Mouse (Mus musculus) spleen, adult 18-20 months (tissue): ENCODE results near the gene Uhrf1bp1.

Experiments
- DNase-seq, 2 experiments: peaks; one replicate each; pipeline ENCODE4 v3.0.0; 2022; ENCODE audit warnings: mixed read lengths in 2 of 2

Uhrf1bp1 gene

DNA sequence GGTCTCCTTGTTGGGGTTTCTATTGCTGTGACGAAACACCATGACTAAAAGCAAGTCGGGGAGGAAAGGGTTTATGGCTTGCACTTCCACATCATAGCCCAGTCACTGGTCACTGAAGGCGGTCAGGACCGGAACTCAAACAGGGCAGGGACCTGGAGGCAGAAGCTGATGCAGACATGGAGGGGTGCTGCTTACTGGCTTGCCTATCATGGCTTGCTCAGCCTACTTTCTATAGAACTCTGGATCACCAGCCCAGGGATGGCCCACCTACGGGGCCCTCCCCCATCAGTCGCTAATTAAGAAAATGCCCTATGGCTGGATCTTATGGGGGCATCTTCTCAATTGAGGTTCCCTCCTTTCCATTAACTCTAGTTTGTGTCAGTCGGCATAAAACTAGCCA, 55.1 kb downstream of the Uhrf1bp1 start:
- DNase-seq, result no peak

DNA sequence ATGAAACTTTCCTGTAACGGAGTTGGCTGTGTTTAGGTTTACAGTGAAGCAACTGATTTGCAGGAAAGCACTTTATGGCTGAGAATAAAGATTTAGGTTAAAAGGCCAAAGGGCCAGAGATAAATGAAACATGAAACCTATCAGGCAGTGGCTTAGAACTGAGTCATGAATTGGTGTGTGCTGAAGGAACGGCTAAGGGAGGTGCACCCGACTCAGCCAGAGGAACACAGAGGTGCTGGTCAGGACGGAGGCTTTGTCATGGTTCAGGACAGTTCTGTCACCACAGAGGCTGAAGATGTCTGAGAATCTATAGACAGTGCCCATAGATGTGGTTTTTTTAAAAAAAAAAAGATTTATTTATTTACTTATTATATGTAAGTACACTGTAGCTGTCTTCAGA, 58.5 kb downstream of the Uhrf1bp1 start:
- DNase-seq, result no peak

DNA sequence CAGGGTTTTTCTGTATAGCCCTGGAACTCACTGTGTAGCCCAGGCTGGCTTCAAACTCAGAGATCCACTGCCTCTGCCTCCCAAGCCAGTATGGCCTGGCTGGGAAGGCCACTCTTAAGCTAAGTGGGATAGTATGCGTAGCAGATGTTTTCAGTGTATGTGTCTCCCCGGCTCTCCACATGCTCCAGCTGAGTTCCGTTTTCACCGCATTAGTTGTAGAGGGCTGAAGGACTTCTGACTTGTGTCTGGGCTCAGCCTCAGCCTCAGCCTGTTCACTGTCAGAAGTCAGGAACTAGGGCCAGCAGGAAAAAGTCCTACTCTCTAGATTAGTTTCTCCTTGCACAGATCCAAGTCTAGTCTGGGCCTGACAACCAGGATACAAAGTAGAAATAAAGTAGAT, 60.1 kb downstream of the Uhrf1bp1 start:
- no peak for DNase-seq

DNA sequence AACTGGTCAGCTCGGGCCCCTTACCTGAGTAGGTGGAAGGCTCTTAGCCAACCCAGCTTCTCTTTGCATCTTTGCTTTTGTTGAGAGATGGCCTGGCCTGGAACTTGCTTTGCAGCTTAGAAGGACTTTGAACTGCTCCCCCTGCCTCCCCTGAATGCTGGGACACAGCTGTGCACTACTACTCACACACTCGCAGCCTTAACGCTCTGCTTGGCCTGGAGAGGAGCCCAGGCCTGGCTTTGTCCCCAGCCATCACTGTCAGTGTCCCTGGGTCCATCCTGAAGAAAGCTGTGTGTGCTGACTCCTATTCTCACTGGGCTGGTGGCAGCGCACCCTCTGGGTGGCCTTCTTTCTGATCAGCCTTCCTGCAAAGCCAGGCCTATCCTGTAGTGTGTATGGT, 64.4 kb downstream of the Uhrf1bp1 start:
- no peak for DNase-seq

DNA sequence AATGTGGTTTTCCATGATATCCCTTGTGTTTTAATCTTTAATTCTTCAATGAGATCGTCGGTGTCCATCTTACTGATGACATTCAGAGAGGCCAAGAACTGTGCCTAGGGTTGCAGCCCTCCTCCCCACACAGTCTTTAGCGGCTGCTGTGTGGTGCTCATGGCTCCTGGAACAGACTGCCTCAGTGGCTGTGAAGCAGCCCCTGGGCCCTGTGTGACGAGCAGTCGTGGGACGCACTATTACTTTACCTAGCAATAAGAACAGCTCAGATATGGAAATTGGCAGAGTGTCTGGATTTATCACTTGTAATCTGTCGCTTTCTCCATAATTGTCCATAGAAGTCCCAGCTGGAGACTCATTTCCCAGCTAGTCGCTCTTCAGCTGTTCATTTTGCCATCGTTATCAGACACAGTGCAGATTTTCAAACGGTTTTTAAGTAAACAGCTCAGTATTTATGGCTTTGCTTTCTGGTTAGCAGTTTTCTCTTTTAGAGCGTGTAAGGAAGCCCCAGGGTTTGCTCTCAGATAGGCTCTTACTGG, 66.0 kb downstream of the Uhrf1bp1 start:
- no peak for DNase-seq

DNA sequence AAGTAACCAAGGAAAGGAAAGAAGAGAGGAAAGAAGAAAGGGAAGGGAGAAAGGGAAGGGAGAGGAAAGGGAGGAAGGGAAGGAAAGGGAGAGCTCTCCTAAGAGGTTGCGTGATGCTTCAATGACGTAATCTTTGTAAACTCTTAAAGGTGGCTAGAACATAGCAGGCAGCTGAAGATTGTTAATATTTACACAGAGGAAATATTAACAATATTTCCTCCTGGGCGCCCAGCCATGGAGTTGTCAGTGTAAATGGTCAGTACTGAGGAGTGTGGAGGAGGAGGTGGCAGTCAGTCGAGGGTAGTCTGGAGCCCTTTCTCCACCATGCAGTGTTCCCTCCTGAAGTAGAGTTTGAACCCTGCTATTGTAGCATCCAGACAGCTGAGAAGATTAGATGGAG, 68.8 kb downstream of the Uhrf1bp1 start:
- DNase-seq, result no peak

DNA sequence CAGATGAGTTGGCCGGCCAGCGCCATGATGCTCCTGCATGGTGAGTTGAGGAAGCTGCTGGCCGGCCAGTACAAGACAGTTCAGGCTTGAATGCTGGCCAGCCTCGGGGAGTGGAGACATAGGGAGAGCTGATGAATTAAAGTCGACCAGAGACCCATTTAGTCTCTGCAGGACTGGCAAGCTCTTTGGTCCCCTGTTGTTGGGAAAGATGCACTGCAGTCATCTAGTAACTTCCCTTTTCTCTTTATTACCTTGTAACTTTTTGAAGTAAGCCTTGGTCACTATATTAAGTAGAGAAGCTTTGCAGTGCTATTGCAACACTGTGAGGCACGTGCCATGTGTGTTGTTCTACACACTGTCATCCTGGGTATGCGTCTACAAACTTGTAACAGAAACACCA, 69.3 kb downstream of the Uhrf1bp1 start:
- no peak for DNase-seq

DNA sequence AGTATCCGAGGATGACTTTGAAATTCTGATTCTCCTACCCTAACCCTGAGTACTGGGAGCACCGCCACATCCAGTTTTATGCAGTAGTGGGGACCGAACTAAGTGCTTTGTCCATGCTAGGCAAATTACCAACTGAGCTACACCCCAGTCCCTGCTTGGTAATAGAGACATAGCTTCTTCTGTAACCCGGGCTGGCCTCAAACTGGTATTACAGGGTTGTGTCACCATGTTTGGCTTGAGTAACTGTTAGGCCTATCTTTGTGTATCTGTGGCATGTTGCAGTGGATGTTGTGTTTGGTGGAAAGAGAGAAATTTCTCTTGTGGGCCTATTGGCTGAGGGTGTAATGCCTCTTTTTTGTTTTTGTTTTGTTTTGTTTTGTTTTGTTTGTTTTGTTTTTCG, 74.0 kb downstream of the Uhrf1bp1 start:
- no peak for DNase-seq

DNA sequence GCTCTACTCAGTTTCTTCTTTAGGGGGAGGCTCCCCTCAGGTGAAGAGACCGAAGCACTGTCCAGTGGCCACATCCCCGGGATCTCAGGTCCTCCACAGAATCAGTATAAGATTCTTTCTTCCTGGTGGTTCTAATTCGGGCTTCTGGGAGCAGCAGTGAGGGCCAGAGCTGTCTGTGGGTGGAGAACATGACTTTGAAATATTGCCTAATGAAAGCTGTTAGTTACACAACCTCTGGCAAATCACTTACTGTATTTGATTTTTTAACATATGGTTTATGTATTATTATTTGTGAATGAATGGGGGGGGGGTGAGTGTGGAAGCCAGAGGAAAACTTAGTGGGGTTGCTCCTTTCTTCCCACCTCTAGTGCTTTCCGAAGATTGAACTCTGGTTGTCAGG, 75.6 kb downstream of the Uhrf1bp1 start:
- no peak for DNase-seq

DNA sequence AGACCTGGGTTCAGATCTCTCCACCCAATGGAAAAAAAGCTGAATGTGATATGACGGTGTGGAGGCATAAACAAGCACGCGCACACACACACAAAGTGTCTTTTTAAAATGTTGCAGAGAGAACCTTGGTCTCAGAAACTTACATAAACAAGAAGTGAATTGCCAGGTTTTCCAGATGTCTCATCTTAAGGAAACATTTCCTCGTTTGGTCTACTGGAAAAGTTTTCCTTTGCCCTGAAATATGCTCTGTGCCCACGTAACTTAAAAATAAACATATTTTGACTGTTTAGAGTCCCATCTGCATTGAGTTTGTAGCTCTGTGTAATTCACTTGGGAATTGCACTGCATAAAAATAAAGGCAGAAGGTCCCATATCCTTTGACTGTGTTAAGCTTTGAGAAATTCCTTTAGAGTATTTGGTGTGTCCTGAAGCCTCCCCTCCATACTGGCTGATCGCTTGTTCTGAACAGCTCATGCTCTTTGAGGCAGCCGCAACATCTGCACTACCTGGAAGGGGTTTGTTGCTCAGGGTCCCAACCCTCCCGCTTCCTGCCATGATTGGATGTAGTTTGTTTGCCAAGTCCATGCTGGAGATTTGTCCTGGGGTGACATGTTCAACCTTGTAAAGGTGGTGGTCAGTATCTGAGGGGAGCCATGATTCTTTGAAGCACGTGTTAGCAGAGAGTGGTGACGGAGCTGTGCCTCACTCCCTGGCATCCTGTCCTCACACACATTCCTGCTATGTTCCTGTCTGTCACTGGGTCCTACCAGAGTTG, 78.1 kb downstream of the Uhrf1bp1 start:
- DNase-seq, result no peak

DNA sequence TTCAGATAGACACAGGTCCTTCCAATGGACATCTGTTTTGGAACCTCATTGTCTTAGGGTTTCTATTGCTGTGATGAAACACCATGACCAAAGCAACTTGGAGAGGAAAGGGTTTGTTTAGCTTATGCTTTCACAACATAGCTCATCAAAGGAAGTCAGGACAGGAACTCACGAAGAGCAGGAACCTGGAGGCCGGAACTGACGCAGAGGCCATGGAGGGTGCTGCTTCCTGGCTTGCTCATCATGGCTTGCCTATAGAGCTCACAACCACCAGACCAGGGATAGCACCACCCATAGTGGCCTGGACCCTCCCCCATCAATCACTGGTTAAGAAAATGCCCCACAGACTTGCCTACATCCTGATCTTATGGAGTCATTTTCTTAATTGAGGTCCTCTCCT, 78.8 kb downstream of the Uhrf1bp1 start:
- no peak for DNase-seq

DNA sequence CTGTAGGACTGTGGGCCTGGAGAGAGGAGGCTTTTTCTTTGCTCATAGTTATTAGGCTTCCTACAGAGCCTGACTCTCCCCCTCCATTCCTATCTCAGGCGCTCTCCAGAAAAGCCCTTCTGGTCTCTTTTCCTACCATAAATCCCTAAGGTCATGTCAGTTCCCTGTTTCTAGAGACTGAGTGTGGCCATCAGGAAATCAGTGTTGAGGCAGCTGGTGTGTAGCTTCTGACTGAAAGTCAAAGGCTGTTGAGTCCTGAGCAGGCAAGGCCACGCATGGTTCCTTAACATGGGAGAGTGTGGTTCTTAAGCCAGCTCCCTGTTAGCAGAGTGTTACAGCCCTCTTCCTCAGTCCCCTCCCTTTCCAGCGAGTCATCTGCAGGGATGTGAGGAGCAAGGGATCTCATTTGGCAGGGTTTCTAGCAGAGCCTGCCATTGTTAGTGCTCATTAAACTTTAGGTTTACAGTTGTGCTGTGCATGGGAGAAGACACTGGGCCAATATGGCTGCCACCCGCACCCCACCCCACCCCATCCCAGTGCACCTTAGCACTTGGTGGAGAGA, 80.9 kb downstream of the Uhrf1bp1 start:
- DNase-seq, result no peak

DNA sequence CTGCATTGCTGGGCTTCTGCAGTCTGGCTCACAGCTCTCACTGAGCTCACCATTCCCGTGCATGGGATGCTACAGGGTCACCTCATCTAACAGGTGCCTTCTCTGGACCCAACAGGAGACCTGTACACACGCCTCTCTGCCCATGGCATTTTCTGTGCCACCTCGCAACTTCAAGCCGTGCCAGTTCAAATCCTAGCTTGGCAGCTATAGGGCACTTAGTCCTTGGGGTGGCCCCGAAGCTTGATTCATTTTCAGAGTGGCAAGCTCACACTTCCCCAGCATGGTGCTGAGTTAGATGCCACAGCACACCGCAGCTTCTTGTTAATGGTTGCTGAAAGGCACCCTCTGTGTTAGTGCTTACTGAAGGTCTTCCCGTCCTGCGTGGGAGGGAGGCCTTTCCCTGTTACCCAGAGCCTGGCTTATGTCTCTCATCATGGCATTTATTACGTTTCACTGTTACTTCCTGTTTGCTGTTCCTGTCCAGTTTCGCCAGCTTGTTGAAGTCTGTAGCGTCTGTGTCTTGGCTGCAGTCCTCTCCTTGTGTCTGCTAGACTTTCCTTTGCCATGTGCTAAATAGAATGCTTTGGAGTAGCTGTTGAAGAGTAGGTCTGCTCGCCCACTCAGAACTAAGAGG, 82.0 kb downstream of the Uhrf1bp1 start:
- DNase-seq, result no peak

DNA sequence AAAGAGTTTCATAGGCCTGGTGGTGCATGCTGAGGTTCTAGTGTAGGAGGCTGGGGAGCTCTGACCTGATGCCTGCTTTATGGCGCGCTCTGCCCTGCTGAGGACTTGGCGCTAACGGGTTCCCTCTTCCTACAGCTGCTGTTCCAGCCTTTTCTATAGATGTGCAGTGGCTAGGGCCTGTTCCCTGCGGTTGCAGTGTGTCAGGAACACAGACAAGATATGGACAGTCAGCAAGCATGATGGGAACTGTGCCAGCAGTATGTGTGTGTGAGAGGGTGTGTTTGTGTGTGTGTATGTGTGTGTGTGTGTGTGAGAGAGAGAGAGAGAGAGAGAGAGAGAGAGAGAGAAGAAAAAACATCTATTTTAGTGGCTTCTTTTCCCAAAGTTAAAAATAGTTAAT, 82.8 kb downstream of the Uhrf1bp1 start:
- DNase-seq, result no peak

DNA sequence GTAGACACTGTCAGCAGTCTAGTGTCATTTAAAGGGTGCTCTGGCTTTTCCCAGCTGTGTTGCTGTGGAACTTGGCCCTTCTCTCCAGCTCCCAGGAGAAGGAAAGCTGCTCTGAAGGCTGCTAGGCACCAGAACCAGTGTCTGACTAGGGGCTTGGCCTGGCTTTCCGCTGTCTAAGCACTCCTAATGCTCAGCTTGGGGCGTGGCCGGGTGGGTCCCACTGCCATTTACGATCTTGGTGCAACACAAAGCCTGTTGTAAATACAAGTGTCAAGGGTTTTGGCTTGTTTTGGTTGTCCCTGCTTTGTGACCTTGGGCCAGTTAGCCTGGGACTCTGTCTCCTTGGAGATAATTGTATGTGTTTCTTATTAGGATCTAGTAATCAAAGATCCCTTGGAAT, 84.1 kb downstream of the Uhrf1bp1 start:
- DNase-seq, result no peak

DNA sequence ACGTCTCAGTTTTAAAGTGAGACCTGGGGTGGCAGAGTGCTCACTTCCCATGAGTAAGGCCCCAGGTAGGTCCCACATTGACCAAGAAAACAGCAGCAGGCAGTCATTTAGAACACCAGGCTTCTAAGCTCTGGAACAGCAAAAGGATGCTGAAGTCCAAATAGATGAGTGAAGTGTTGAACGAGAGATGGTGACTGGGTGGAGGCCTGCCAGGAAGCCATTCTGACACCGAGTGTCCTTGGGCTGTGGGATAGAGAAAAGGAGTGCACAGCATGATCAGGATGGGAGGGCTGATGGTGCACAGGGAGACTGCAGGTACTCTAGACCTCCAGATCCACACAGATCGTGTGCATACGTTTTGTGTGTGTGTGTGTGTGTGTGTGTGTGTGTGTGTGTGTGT, 84.9 kb downstream of the Uhrf1bp1 start:
- no peak for DNase-seq

DNA sequence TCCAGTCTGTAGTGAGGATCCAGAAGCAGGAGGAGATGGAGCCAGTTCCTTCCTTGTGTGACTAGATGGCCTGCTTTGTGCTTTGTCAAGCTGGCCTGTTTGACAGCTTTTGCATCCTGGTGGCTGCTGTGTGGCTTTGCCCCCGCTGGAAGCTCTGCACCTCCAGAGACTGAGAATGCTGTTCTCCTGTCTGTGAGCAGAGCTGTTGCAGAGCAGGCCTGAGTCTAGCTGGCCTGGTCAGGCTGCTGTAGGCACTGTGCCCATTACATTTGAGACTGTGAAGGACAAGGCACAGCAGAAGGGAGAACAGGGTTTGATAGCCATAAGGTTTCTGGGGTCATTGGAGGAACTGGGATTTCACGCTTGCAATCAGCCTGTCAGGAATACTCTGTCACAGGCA, 85.5 kb downstream of the Uhrf1bp1 start:
- no peak for DNase-seq

DNA sequence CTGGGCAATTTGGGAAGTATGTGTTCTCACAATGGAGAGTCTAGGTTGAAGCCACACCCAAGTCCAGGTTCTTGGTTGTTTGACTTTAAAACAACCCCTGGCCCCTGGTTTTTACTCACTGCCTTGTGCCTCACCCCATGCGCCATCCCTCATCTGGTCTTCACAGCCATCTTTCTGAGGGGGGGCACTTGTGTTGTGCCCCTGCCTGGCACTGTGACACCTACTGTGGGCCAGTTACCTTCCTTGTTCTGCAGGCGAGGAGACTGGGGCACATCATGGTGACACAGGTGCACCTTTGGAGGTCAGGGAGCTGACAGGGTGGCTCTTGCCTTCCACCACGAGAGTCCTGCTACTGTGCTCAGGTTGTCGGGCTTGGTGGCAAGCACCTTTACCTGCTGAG, 85.9 kb downstream of the Uhrf1bp1 start:
- DNase-seq, result no peak

DNA sequence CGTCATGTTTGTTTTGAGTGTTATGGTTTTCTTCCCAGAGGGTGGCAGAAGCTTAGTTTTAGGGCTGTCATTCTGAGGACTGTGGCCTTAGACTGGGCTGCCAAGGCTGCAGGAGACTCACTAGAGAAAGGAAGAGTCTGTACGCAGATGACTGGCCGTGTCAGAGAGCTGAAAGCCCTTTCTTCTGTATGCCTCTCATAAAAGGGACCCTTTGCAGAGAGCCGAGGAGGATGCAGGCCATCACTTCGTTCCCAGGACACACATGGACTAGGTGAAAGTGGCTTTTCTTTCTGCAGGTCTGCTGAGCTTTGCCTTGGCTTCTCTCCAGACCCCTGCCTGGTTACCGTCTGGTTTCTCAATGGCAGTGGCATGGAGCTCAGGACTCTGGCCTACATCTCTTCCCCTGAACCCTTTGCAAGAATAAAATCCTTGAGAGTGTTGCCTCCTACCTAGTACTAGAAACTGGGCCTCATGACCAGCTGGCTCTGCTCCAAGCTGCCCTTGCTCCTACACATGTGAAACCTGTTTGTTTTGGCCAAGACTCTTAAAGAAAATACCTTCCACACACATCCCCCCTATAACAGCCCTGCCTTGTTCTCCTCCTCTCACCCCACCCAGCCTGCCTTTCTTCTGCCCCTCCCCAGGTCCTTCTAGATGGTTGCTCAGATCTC, 89.4 kb downstream of the Uhrf1bp1 start:
- no peak for DNase-seq

DNA sequence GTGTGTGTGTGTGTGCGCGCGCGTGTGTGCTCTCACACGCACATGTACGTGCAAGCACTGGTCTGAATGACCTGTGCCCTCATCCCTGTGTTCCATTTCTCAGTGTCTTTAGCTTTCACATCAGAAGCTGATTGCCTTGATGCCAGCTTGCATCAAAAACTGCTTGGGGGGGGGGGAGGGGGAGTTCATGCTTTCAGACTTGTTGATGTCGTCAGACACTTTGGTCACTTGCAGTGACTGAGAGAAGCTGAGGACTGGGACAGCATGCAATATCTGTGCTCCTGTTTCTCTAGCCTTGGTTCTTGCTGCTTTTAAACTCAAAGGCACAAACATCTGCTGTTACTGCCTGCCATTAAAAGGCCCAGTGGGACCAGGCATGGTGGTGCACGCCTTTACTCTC, 90.1 kb downstream of the Uhrf1bp1 start:
- no peak for DNase-seq

DNA sequence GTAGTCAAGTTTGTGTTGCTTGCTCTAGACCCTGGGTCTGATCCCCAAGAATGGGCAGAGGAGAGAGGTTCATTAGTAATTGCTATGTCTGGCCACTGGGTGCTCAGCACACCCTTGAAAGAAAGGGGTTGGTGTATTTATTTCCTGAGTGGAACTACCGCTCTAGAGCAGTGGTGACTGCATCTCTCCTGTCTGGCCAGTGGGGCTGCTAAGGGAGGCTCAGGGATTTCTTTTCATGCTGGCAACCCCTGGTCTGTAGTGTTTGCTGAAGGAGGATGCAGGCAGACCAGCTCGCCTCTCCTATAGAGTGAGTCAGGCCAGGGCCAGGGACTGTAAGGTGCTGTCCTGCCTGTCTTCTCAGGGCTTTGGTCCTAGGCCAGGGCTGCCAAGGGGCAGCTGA, 90.9 kb downstream of the Uhrf1bp1 start:
- DNase-seq, result no peak
